Mouse (Mus musculus): ENCODE data around the gene N4bp3. TPM values are rescaled to one million over a fixed set of nuclear protein-coding genes. Genes with fewer than 3 reads are reported as not detected.
"Not testable (repeated sequence)": the region's sequence is repeated elsewhere in the genome, so short reads cannot be mapped to it uniquely, and the experiment has no call there.

Gene N4bp3
- polyA plus RNA-seq, 1 experiment, result 16.7 TPM

- Histone ChIP-seq H3K27ac (ENCODE audit: insufficient read depth, low read length) (no peak overlapping the region), H3K4me1 (ENCODE audit: control insufficient read depth, insufficient read depth, low read length) (no peaks in the 10 kb centered on the region), H3K27me3 (ENCODE audit: control insufficient read depth, insufficient read depth, low read length) (no peaks in the 10 kb centered on the region), H3K4me3 (replicated peaks; ENCODE audit: insufficient read depth, low read depth, low read length) (no peak overlapping the region)
- TF ChIP-seq POLR2A (IDR thresholded peaks at IDR 0.05; ENCODE audit: borderline replicate concordance, insufficient read depth, low read length) (no peak), CTCF (IDR thresholded peaks at IDR 0.05; ENCODE audit: borderline replicate concordance, insufficient read depth, low read depth, low read length) (no peak)
- DNase-seq, result no peak
- 77% methylated on average over 3 of the region's 3 CpGs for WGBS
These were observed 28.8 kb upstream of the N4bp3 start for GRCm38 (mm10) chr11:51679466-51679865.

- Histone ChIP-seq H3K4me1 (ENCODE audit: control insufficient read depth, insufficient read depth, low read length) (no peaks in the 10 kb centered on the region), H3K27me3 (ENCODE audit: control insufficient read depth, insufficient read depth, low read length) (no peaks in the 10 kb centered on the region), H3K4me3 (replicated peaks; ENCODE audit: insufficient read depth, low read depth, low read length) (no peak overlapping the region), H3K27ac (ENCODE audit: insufficient read depth, low read length) (no peak overlapping the region)
- DNase-seq, result no peak
- 71% methylated on average over 6 of the region's 6 CpGs for WGBS
- TF ChIP-seq CTCF (IDR thresholded peaks at IDR 0.05; ENCODE audit: borderline replicate concordance, insufficient read depth, low read depth, low read length) (no peak), POLR2A (IDR thresholded peaks at IDR 0.05; ENCODE audit: borderline replicate concordance, insufficient read depth, low read length) (no peak)
These were observed 27.2 kb upstream of the N4bp3 start for GRCm38 (mm10) chr11:51677737-51678418.

DNA sequence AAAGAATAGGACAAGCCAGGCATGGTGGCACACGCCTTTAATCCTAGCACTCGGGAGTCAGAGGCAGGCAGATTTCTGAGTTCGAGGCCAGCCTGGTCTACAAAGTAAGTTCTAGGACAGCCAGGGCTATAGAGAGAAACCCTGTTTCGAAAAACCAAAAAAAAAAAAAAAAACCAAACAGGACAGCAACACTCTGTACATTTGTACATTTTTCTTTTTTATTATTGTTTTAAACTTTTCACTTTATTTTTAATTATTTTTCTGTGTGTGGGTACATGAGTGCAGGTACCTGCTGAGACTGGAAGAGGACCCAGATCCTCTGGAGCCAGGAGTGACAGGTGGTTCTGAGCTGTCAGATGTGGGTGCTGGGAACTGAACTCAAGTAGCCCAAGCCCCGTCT lies 24.7 kb upstream of the N4bp3 start:
- H3K27ac ChIP-seq (ENCODE audit: insufficient read depth, low read length), result no peak overlapping the region
- H3K4me3 ChIP-seq (replicated peaks; ENCODE audit: insufficient read depth, low read depth, low read length), result no peak overlapping the region
- WGBS, result 69% methylated on average over 5 of the region's 5 CpGs
- H3K4me1 ChIP-seq (ENCODE audit: control insufficient read depth, insufficient read depth, low read length), result no peaks in the 10 kb centered on the region
- TF ChIP-seq CTCF (IDR thresholded peaks at IDR 0.05; ENCODE audit: borderline replicate concordance, insufficient read depth, low read depth, low read length) (no peak), POLR2A (IDR thresholded peaks at IDR 0.05; ENCODE audit: borderline replicate concordance, insufficient read depth, low read length) (no peak)
- H3K27me3 ChIP-seq (ENCODE audit: control insufficient read depth, insufficient read depth, low read length), result no peaks in the 10 kb centered on the region
- DNase-seq, result no peak

DNA sequence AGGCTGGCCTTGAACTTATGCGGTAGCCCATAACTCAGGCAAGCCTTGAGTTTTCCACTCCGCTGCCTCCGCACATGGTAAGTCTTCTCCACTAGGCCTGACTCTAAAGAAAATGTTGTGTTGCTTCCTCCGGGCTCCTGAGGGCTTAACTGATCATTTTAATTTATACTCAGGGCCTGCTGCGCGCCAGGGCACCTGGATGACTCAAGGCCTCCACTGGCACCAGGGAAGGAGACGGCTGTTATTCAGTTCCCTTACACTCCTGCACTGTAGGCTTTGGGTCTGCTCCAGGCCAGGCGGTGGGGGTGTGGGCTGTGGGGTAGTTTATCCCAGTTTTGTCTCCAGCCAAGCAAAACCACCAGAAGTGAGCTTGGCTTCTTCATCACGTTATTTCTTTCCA lies 22.6 kb upstream of the N4bp3 start:
- WGBS, result 55% methylated on average over 9 of the region's 9 CpGs

DNA sequence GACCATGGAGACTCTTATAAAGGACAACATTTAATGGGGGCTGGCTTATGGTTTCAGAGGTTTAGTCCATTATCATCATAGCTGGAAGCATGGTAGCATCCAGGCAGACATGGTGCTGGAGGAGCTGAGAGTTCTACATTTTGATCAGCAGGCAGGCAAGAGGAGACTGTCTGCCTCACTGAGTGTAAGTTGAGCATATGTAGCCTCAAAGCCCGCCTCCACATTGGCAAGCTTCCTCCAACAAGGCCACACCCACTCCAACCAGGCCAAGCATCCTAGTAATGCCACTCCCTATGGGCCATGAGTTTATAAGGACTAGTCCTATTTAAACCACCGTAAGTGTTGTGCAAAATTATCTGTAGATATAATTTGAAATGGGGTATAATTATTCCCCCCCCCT lies 20.7 kb upstream of the N4bp3 start:
- H3K4me3 ChIP-seq (replicated peaks; ENCODE audit: insufficient read depth, low read depth, low read length), result no peak overlapping the region
- DNase-seq, result no peak
- H3K4me1 ChIP-seq (ENCODE audit: control insufficient read depth, insufficient read depth, low read length), result no peaks in the 10 kb centered on the region
- no peaks in the 10 kb centered on the region for H3K27me3 ChIP-seq (ENCODE audit: control insufficient read depth, insufficient read depth, low read length)
- 66% methylated on average over 2 of the region's 2 CpGs for WGBS
- no peak overlapping the region for H3K27ac ChIP-seq (ENCODE audit: insufficient read depth, low read length)
- TF ChIP-seq POLR2A (IDR thresholded peaks at IDR 0.05; ENCODE audit: borderline replicate concordance, insufficient read depth, low read length) (no peak), CTCF (IDR thresholded peaks at IDR 0.05; ENCODE audit: borderline replicate concordance, insufficient read depth, low read depth, low read length) (no peak)

More for the DNA sequence above, 22.6 kb upstream of the N4bp3 start:
- Histone ChIP-seq H3K4me3 (replicated peaks; ENCODE audit: insufficient read depth, low read depth, low read length) (no peak overlapping the region), H3K27me3 (ENCODE audit: control insufficient read depth, insufficient read depth, low read length) (no peaks in the 10 kb centered on the region), H3K27ac (ENCODE audit: insufficient read depth, low read length) (no peak overlapping the region), H3K4me1 (ENCODE audit: control insufficient read depth, insufficient read depth, low read length) (no peaks in the 10 kb centered on the region)
- DNase-seq, result no peak
- TF ChIP-seq CTCF (IDR thresholded peaks at IDR 0.05; ENCODE audit: borderline replicate concordance, insufficient read depth, low read depth, low read length) (no peak), POLR2A (IDR thresholded peaks at IDR 0.05; ENCODE audit: borderline replicate concordance, insufficient read depth, low read length) (no peak)

DNA sequence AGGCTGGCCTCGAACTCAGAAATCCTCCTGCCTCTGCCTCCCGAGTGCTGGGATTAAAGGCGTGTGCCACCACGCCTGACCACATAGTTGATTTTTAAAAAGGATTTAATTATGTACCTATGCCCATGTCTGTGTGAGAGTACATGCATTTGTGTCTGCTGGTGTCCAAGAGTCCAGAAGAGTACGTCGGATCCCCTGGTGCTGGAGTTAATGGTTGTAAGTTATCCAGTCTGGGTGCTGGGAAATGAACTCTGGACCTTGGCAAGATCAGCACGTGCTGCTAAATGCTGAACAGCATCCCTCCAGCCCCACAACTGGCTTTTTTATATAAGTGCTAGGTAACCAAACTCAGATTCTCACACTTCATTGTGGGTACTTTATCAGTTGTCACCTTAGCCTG lies 20.2 kb upstream of the N4bp3 start:
- Histone ChIP-seq H3K27ac (ENCODE audit: insufficient read depth, low read length) (no peak overlapping the region), H3K4me1 (ENCODE audit: control insufficient read depth, insufficient read depth, low read length) (no peaks in the 10 kb centered on the region), H3K27me3 (ENCODE audit: control insufficient read depth, insufficient read depth, low read length) (no peaks in the 10 kb centered on the region), H3K4me3 (replicated peaks; ENCODE audit: insufficient read depth, low read depth, low read length) (no peak overlapping the region)
- DNase-seq, result no peak
- TF ChIP-seq CTCF (IDR thresholded peaks at IDR 0.05; ENCODE audit: borderline replicate concordance, insufficient read depth, low read depth, low read length), result no peak
- no peak for TF ChIP-seq POLR2A (IDR thresholded peaks at IDR 0.05; ENCODE audit: borderline replicate concordance, insufficient read depth, low read length)
- WGBS, result 95% methylated on average over 7 of the region's 7 CpGs

DNA sequence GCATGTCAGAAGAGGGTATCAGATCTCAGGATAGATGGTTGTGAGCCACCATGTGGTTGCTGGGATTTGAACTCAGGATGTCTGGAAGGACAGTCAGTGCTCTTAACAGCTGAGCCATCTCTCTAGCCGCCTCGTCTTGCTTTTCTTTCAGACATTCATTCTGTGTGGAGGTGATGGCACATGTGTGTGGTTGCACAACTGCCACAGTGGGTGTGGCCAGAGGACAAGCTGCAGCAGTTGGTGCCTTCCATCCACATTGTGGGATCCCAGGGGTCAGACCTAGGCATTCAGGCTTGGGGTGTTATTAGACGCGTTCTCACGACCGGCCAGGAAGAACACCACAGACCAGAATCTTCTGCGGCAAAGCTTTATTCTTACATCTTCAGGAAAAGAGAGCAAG lies 14.1 kb upstream of the N4bp3 start:
- H3K4me1 ChIP-seq (ENCODE audit: control insufficient read depth, insufficient read depth, low read length); H3K4me3 ChIP-seq (replicated peaks; ENCODE audit: insufficient read depth, low read depth, low read length); DNase-seq; H3K27ac ChIP-seq (ENCODE audit: insufficient read depth, low read length); H3K27me3 ChIP-seq (ENCODE audit: control insufficient read depth, insufficient read depth, low read length): not testable (repeated sequence)
- 90% methylated on average over 7 of the region's 7 CpGs for WGBS

DNA sequence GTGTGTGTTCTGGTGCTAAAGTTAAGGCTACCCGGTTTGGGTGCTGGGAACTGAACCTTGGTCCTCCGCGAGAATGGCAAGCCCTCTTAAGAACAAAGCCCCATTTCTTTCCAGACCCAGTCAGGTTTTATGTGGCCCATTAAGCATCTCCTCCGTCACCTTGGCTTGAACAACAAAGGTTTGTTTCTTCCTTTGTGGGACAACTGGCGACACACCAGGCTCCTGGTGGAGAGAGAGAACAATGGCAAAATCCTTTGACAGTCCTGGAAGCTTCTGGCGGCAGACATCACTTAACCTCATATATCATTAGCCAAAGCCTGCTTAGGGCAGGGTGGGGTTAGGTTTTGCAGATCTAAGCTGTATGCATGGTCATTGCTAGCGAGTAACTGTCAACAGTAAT lies 12.0 kb upstream of the N4bp3 start:
- no peak overlapping the region for H3K27ac ChIP-seq (ENCODE audit: insufficient read depth, low read length)
- WGBS, result 76% methylated on average over 7 of the region's 7 CpGs
- H3K4me1 ChIP-seq (ENCODE audit: control insufficient read depth, insufficient read depth, low read length), result no peaks in the 10 kb centered on the region
- no peak overlapping the region for H3K4me3 ChIP-seq (replicated peaks; ENCODE audit: insufficient read depth, low read depth, low read length)
- no peaks in the 10 kb centered on the region for H3K27me3 ChIP-seq (ENCODE audit: control insufficient read depth, insufficient read depth, low read length)
- no peak for TF ChIP-seq POLR2A (IDR thresholded peaks at IDR 0.05; ENCODE audit: borderline replicate concordance, insufficient read depth, low read length)
- no peak for TF ChIP-seq CTCF (IDR thresholded peaks at IDR 0.05; ENCODE audit: borderline replicate concordance, insufficient read depth, low read depth, low read length)
- DNase-seq, result no peak

Measured in cerebellum, adult 2 months (tissue).